Mouse (Mus musculus) spleen, postnatal 36 days (tissue): Measurements from ENCODE around the gene Adgrf5.
"Not testable (repeated sequence)": the region's sequence is repeated elsewhere in the genome, so short reads cannot be mapped to it uniquely, and the experiment has no call there.

Experiments used
- DNase-seq, 2 experiments: peaks; one replicate each; pipeline ENCODE4 v3.0.0; 2022; ENCODE audit warnings: low spot score in 2 of 2, mixed read lengths in 1 of 2

Adgrf5 gene

GRCm38 (mm10) chr17:43460245-43461181, 100.3 kb downstream of the Adgrf5 start:
- DNase-seq, result peak; percentile 24 to 51

- DNase-seq, result no peak
These were observed 109.8 kb downstream of the Adgrf5 start for GRCm38 (mm10) chr17:43470039-43470438.

GRCm38 (mm10) chr17:43472558-43472957, 112.3 kb downstream of the Adgrf5 start:
- DNase-seq, result no peak

GRCm38 (mm10) chr17:43474775-43475174, 114.5 kb downstream of the Adgrf5 start:
- no peak for DNase-seq

- DNase-seq, result no peak
These were observed 117.4 kb downstream of the Adgrf5 start for GRCm38 (mm10) chr17:43477621-43478020.

- DNase-seq, result no peak
These were observed 125.7 kb downstream of the Adgrf5 start for GRCm38 (mm10) chr17:43485982-43486381.

GRCm38 (mm10) chr17:43488439-43489151, 128.3 kb downstream of the Adgrf5 start:
- DNase-seq, result no peak

- DNase-seq, result not testable (repeated sequence)
These were observed 130.1 kb downstream of the Adgrf5 start for GRCm38 (mm10) chr17:43490371-43490770.

- no peak for DNase-seq
These were observed 135.3 kb downstream of the Adgrf5 start for GRCm38 (mm10) chr17:43495502-43495901.

GRCm38 (mm10) chr17:43497521-43497920, 137.3 kb downstream of the Adgrf5 start:
- no peak for DNase-seq

- DNase-seq, result no peak
These were observed 140.3 kb downstream of the Adgrf5 start for GRCm38 (mm10) chr17:43500513-43500912.

GRCm38 (mm10) chr17:43501223-43501622, 141.0 kb downstream of the Adgrf5 start:
- DNase-seq, result no peak

- DNase-seq, result no peak
These were observed 141.4 kb downstream of the Adgrf5 start for GRCm38 (mm10) chr17:43501631-43502030.

- no peak for DNase-seq
These were observed 142.3 kb downstream of the Adgrf5 start, which contains the start of gene Mep1a for GRCm38 (mm10) chr17:43502592-43502991. Gene Mep1a, minus strand, starts transcription at chr17:43502812.

GRCm38 (mm10) chr17:43503861-43504593, 143.8 kb downstream of the Adgrf5 start:
- no peak for DNase-seq

- no peak for DNase-seq
These were observed 144.3 kb downstream of the Adgrf5 start for GRCm38 (mm10) chr17:43504594-43504934.
